Mouse (Mus musculus): Measurements from ENCODE around the gene Gm20388.

Gm20388 gene

GRCm38 (mm10) chr8:120560535-120560934 lies 649.9 kb downstream of the Gm20388 start:
- DNase-seq: no peak

GRCm38 (mm10) chr8:120561539-120562435 lies 651.1 kb downstream of the Gm20388 start:
- peak; percentile 62 to 65 for DNase-seq

- no peak for DNase-seq
These were observed 652.2 kb downstream of the Gm20388 start for GRCm38 (mm10) chr8:120562680-120563347.

- DNase-seq: no peak
These were observed 652.7 kb downstream of the Gm20388 start for GRCm38 (mm10) chr8:120563348-120563724.

GRCm38 (mm10) chr8:120563851-120564837 lies 653.5 kb downstream of the Gm20388 start:
- peak; percentile 92 to 95 for DNase-seq

- DNase-seq: no peak
These were observed 654.6 kb downstream of the Gm20388 start for GRCm38 (mm10) chr8:120565151-120565711.

GRCm38 (mm10) chr8:120566681-120567080 lies 656.0 kb downstream of the Gm20388 start:
- no peak for DNase-seq

GRCm38 (mm10) chr8:120567731-120568130 lies 657.1 kb downstream of the Gm20388 start:
- DNase-seq: no peak

- DNase-seq: no peak
These were observed 657.6 kb downstream of the Gm20388 start for GRCm38 (mm10) chr8:120568164-120568798.

- DNase-seq: no peak
These were observed 658.5 kb downstream of the Gm20388 start for GRCm38 (mm10) chr8:120569123-120569522.

GRCm38 (mm10) chr8:120569939-120570715 lies 659.5 kb downstream of the Gm20388 start:
- peak; percentile 80 to 87 for DNase-seq

GRCm38 (mm10) chr8:120571561-120571960 lies 660.9 kb downstream of the Gm20388 start:
- no peak for DNase-seq

- peak; percentile 65 for DNase-seq
These were observed 661.9 kb downstream of the Gm20388 start for GRCm38 (mm10) chr8:120572534-120572933.

- DNase-seq: no peak
These were observed 663.2 kb downstream of the Gm20388 start for GRCm38 (mm10) chr8:120573866-120574265.

GRCm38 (mm10) chr8:120574941-120575340 lies 664.3 kb downstream of the Gm20388 start:
- DNase-seq: no peak

- DNase-seq: peak in 1 of 2 experiments; percentile 26
These were observed 665.2 kb downstream of the Gm20388 start for GRCm38 (mm10) chr8:120575801-120576200.

- DNase-seq: no peak
These were observed 667.2 kb downstream of the Gm20388 start for GRCm38 (mm10) chr8:120577821-120578220.

GRCm38 (mm10) chr8:120580336-120581000 lies 669.8 kb downstream of the Gm20388 start:
- no peak for DNase-seq

- DNase-seq: no peak
These were observed 670.7 kb downstream of the Gm20388 start for GRCm38 (mm10) chr8:120581329-120581728.

- no peak for DNase-seq
These were observed 671.2 kb downstream of the Gm20388 start for GRCm38 (mm10) chr8:120581811-120582210.
